Comparison of ENCODE assay signal across 11 mouse cellular contexts in the genomic region with DNA sequence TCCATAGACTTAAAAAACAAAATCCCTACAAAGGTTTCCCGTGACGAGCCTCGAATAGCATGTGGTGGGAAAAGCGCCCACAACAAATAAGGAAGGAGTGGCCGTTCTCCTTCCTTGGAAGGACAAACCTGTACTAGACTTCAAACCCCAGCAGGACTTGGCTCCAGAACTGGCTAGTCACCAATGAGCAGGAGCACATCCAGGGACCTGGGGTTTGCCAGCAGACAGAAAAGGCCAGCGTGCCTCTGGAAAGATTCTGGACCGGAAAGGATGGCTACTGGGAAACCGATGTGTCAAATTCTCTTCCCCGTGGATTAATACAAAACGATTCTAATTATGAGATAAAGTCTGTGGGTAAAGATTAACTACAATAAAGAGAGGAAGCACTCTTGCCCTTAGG.
DNase-seq lines count a peak whose midpoint lies in the region; ATAC-seq and TF ChIP-seq lines count a peak whose summit lies in the region.
"Had no signal": no experiment of that assay in that cellular context is flagged by ENCODE, and none has a peak within 500 bp of the region (broad histone marks: within the 10 kb centered on the region; RNA-seq: fewer than 3 reads in every experiment).

No protein-coding gene starts in this region.

- ATAC-seq in heart, embryonic 11.5 days (replicated peaks; ENCODE audit: insufficient number of reproducible peaks, low FRiP score, low TSS enrichment), result no peak
- no peak for ATAC-seq in midbrain, postnatal 0 days (ENCODE audit: low FRiP score)

- no peaks in the 10 kb centered on the region; the same call in 1 of the 2 replicates for H3K4me1 ChIP-seq in heart, embryonic 11.5 days (ENCODE audit: control insufficient read depth, insufficient read depth, low read length)
- no peaks in the 10 kb centered on the region for H3K4me1 ChIP-seq in midbrain, postnatal 0 days (ENCODE audit: insufficient read depth, low read length)
- peaks cover 9% of the 10 kb centered on the region for H3K4me1 ChIP-seq in midbrain, embryonic 10.5 days
- H3K4me1 ChIP-seq: hindbrain, embryonic 13.5 days had no signal

- DNase-seq in heart, adult 11 months, result peak; percentile 96
- peak; percentile 21 for DNase-seq in midbrain, postnatal 0 days (ENCODE audit: low spot score)
- no peak for DNase-seq in midbrain, embryonic 10.5 days (ENCODE audit: low spot score)
- peak; percentile 74 for DNase-seq in gastrocnemius, postnatal 14 days
- DNase-seq in kidney, postnatal 36 days, result peak; percentile 56 to 62
- no peak for DNase-seq in frontal cortex, postnatal 14 days (ENCODE audit: low spot score in 2 of 2)
- no peak for DNase-seq in left cerebral cortex, adult 11 months (ENCODE audit: low spot score)
- DNase-seq: right cerebral cortex, postnatal 14 days had no signal

- TF ChIP-seq CTCF in midbrain, postnatal 0 days (IDR thresholded peaks at IDR 0.05), result no peak

- H3K4me2 ChIP-seq in heart, embryonic 11.5 days, result no peak overlapping the region
- H3K4me2 ChIP-seq in midbrain, postnatal 0 days (ENCODE audit: low read depth, low read length, poor library complexity, severe bottlenecking), result no peak overlapping the region
- H3K4me2 ChIP-seq: hindbrain, embryonic 13.5 days had no signal

- H3K9ac ChIP-seq in heart, embryonic 11.5 days (ENCODE audit: low read depth, low read length), result no peak overlapping the region
- no peak overlapping the region for H3K9ac ChIP-seq in midbrain, postnatal 0 days (replicated peaks; ENCODE audit: low read length, poor library complexity, severe bottlenecking)
- H3K9ac ChIP-seq: hindbrain, embryonic 13.5 days had no signal

- 83% methylated on average over 10 of the region's 10 CpGs for WGBS in heart, embryonic 11.5 days (ENCODE audit: insufficient replicate concordance)
- 79% methylated on average over 10 of the region's 10 CpGs for WGBS in midbrain, postnatal 0 days
- 92% methylated on average over 10 of the region's 10 CpGs for WGBS in midbrain, embryonic 10.5 days

- H3K27ac ChIP-seq in heart, embryonic 11.5 days (ENCODE audit: low read depth, low read length), result no peak overlapping the region
- H3K27ac ChIP-seq in midbrain, postnatal 0 days (ENCODE audit: low read depth, low read length), result no peak overlapping the region
- H3K27ac ChIP-seq in midbrain, embryonic 10.5 days (replicated peaks), result no peak overlapping the region
- H3K27ac ChIP-seq: hindbrain, embryonic 13.5 days had no signal

- no peaks in the 10 kb centered on the region for H3K36me3 ChIP-seq in heart, embryonic 11.5 days (ENCODE audit: control insufficient read depth, insufficient read depth, low read length)
- H3K36me3 ChIP-seq in midbrain, postnatal 0 days (ENCODE audit: insufficient read depth, low read length), result no peaks in the 10 kb centered on the region
- peaks cover 6% of the 10 kb centered on the region; the same call in 1 of the 2 replicates for H3K36me3 ChIP-seq in midbrain, embryonic 10.5 days
- H3K36me3 ChIP-seq: hindbrain, embryonic 13.5 days had no signal

- H3K4me3 ChIP-seq in heart, embryonic 11.5 days (ENCODE audit: low read depth, low read length), result no peak overlapping the region
- no peak overlapping the region for H3K4me3 ChIP-seq in midbrain, postnatal 0 days (ENCODE audit: low read depth, low read length)
- no peak overlapping the region for H3K4me3 ChIP-seq in midbrain, embryonic 10.5 days
- H3K4me3 ChIP-seq: hindbrain, embryonic 13.5 days; myocyte had no signal

- H3K27me3 ChIP-seq in heart, embryonic 11.5 days (ENCODE audit: control insufficient read depth, insufficient read depth, low read length), result no peaks in the 10 kb centered on the region
- H3K27me3 ChIP-seq in midbrain, postnatal 0 days (ENCODE audit: insufficient read depth, low read length), result no peaks in the 10 kb centered on the region
- H3K27me3 ChIP-seq in midbrain, embryonic 10.5 days (ENCODE audit: low read depth, poor library complexity, severe bottlenecking), result no peaks in the 10 kb centered on the region
- H3K27me3 ChIP-seq: hindbrain, embryonic 13.5 days had no signal

- H3K9me3 ChIP-seq in heart, embryonic 11.5 days (replicated peaks; ENCODE audit: control insufficient read depth, low read length), result no peaks in the 10 kb centered on the region
- H3K9me3 ChIP-seq in midbrain, postnatal 0 days (ENCODE audit: low read length), result no peaks in the 10 kb centered on the region
- no peaks in the 10 kb centered on the region for H3K9me3 ChIP-seq in midbrain, embryonic 10.5 days (replicated peaks)
- H3K9me3 ChIP-seq: hindbrain, embryonic 13.5 days had no signal

- intact Hi-C loops in gastrocnemius, postnatal 14 days (cut with DNase I; ENCODE audit: low total_unique reads), result no loop called here

Comparison
In these comparisons a context has a peak if more than half of its experiments do, and no peak if none do; other contexts are left out.
1. DNase-seq: peak in heart, adult 11 months (single experiment), midbrain, postnatal 0 days (single experiment), gastrocnemius, postnatal 14 days (single experiment) and kidney, postnatal 36 days (2 of 2); none in midbrain, embryonic 10.5 days (single experiment), frontal cortex, postnatal 14 days (0 of 2) and left cerebral cortex, adult 11 months (single experiment).